Mouse (Mus musculus) gastrocnemius, postnatal 14 days (tissue): ENCODE results near the gene Anxa3. TPM values are rescaled to one million over a fixed set of nuclear protein-coding genes. Genes with fewer than 3 reads are reported as not detected.

Experiments
- DNase-seq: peaks from one replicate; pipeline ENCODE4 v3.0.0; 2021; ENCODE audit warnings: mixed read lengths
- intact Hi-C: fragments of 180-260 bp; cut with DNase I; formaldehyde crosslinking; loops from one replicate; pipeline ENCODE4 v1.15.1; 2025; ENCODE audit warnings: low total_unique reads
- total RNA-seq, 2 experiments: library from RNA; stranded (reverse); gene quantifications; 2 replicates each; pipeline ENCODE4 v1.2.3; 2021

Gene Anxa3
- total RNA-seq, 2 experiments from 2014 or later: 16.6 to 22.5 TPM

DNA sequence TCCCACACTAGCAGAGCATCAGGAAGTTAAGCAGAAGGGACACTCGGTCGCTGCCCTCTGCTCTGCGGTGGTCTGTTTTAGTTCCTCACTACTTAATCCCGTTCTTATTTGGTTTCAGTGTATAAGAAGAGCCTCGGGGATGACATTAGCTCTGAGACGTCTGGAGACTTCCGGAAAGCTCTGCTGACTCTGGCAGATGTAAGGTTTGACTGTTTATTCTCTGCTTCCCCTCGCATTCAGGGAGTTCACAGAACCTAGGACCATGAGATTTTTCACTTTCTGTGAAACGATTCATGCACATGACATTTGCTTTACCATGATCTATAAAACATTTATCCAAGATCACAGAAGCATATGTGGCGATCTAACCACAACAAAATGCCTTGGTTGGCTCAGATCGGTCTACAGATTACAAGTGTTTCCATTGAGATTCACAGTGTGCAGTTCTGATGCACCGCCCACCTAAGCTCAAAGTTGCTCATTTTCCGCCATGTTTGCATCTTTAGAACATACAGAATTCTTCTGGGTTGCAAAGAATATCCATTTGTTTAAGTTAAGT, 31.7 kb downstream of the Anxa3 start:
- DNase-seq: no peak
- intact Hi-C loops: no loop called here

DNA sequence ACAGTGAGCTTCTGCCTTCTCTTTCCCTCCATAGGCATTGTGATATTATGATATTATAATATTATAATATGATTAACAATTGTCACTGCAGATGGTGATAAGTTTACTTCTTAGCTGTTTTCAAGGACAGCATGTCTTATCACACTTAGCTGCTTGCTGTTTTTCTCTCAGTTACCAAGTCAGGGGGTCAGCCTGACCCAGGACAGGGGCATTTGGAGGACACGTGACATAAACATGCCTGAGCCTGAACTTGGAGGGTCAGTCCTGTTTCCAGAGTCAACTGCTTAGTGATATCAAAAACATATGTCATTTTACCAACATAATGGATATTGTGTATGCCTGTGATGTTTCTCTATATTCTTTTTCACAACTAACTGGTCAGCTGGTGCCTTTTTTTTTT, 34.0 kb downstream of the Anxa3 start:
- no peak for DNase-seq
- intact Hi-C loops: no loop called here

DNA sequence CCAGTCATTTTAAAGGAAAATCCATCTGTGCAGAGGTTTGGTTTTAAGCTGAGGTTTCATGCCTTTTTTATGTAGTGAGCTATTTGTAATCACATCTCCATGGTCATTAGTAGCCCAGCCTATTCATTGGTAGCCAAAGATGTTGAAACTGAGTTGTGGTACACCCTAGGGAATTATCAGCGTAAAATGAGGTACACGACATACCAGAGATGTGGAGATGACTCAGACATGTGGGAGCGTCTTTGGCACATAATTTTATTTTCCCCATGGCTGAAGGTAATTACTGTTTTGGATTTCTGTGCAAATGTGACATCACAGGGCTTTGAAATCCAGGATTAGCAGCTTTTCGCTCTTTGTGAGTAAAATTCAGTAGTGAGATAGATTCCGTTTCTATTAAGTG, 41.2 kb downstream of the Anxa3 start:
- DNase-seq: no peak
- intact Hi-C loops: no loop called here

DNA sequence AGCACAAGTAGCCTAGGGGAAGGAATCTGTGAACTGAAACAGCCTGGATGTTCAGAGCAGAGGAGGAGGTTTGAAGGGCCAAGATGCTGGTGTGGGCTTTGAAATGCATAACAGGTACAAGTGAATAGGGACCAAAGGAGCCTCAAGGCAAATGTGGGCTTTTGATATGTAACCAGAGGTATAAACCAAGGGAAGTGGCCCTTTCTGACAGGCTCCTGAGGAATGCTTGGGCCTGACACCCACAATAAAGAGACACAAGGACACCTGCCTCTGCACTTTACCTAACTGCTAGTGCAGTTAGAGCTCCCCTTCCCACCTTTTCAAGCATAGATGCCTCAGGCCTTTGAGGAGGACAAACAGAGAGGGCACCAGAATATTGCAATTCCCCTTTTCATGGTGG, 54.8 kb downstream of the Anxa3 start:
- intact Hi-C loops: no loop called here

DNA sequence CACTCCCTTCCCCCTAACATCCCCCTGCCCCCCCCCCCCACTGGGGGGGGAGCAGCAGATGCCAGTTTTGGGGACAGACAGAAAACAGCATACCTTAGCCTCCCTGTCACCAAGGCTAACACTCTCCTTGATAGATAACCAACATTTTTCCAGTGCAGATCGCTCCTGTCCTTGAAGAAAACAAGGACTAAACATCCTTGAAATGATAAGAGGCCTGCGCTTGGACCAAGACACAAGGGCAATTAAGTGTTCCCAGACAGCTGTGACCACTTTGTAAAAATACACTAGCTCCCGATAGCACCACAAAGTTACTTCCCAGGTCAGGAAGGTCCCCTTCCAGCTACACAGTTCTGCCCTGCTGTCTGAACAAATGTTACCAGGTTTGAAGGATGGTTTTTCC, 55.2 kb downstream of the Anxa3 start:
- intact Hi-C loops: no loop called here
- no peak for DNase-seq

More for the DNA sequence above, 54.8 kb downstream of the Anxa3 start:
- no peak for DNase-seq

DNA sequence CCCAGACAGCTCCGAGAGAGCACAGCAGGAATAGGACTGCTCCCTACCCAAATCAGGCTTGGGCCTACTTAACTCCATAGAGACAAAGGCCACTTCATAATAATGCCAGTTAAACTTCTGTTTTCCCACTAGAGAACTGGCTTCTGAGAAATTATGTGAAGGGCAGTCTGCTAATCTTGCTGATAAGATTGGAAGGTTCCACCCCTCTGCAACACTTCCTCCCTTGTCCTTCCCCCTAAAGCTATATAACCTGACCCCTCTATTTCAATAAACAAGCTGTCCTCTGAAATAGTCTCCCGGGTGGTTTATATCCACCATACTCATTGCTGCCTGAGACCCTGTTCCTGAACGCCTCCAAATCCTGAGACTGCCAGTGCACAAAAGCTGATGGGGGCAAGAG, 56.1 kb downstream of the Anxa3 start:
- DNase-seq: no peak
- intact Hi-C loops: no loop called here

DNA sequence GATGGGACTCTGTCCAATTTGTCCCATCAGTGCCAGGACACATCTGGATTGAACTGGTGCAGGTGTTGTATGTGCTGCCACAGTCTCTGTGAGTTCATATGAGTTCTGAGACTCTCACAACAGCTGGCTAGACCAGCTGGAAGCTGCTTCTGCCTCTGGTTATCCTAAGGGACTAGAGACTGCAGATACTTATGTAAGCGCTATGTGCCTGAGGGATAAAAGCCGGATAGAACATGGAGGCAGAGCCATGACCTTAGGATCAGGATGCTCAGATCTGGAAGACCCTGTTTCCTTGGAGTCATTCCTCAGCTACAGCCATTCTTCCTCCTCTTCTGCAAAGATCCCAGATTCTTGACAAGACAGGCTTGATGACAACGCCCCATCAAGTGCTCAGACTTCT, 60.3 kb downstream of the Anxa3 start:
- intact Hi-C loops: loop anchor here (5.0 kb wide), 2 partner anchors 204 to 1264 kb away; no protein-coding TSS in a partner anchor
- no peak for DNase-seq

DNA sequence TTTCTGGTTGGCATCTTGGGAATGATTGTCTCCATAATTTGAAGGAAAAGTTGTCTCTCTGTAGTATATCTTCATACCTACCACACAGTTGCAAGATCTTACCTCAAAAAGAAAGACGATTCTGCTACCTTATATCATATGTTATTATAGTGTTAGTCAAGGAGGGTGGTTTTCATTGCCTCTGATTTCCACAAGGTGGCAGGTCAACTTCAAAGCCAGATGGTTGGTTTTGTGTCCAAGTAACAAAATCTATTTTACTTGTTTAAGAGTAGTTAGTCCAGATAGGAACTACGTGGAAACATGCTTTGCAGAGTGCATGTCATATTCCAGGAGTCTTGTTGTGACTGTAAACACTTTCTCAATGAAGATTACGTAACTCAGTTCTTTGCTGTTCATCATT, 61.2 kb downstream of the Anxa3 start:
- intact Hi-C loops: loop anchor here (5.0 kb wide), 2 partner anchors 203 to 1263 kb away; no protein-coding TSS in a partner anchor
- DNase-seq: no peak

DNA sequence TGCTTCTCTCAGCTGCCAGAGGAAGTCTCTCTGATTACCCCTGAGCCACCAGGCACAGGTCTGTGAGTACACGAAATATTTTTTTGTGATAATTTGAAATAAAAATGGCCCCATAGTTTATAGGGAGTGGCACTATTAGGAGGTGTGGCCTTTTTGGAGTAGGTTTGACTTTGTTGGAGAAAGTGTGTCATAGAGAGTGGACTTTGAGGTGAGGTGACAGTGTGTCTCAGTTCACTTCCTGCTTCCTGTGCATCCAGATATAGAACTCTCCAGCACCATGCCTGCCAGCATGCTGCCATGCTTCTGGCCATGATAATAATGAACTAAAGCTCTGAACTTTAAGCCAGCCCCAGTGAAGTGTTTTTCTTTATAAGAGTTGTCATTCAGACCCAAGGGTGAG, 66.8 kb downstream of the Anxa3 start:
- DNase-seq: no peak
- intact Hi-C loops: no loop called here

DNA sequence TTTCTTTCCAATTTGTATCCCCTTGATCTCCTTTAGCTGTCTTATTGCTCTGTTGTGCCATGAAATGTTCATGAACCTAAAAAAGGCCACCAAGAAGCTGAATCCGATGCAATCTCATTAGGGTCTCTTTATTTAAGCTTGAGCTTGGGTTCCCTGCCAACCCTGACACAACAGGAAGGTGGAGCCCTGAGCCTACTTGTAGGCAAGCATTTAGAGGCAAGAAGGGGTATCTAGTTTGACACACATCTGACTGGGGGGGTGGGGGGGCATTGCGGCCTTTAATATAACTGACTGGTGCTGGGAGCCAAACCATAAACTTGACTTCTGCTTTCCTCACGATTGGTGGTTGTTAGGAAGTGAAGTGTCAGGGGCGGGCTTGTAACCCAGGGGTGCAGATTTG, 74.0 kb downstream of the Anxa3 start:
- intact Hi-C loops: no loop called here
- no peak for DNase-seq

DNA sequence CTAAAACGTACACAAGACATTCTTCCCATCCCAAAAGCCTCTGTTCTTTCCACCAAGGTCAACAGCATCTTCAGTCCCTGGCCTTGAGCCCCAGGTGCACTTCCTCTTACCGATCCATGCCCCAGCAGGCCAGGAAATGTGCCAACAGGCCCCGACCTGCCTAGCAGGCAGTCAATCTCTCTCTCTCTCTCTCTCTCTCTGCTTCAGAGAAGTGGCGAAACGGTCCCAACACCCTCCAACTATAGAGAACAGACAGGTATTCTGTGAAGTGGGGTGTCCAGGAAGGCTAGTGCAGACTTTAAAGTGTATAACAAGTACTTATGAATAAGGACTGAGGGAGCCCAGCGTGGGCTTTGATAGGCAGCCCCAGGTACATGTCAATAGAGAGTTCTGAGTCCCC, 75.8 kb downstream of the Anxa3 start:
- intact Hi-C loops: no loop called here
- no peak for DNase-seq

DNA sequence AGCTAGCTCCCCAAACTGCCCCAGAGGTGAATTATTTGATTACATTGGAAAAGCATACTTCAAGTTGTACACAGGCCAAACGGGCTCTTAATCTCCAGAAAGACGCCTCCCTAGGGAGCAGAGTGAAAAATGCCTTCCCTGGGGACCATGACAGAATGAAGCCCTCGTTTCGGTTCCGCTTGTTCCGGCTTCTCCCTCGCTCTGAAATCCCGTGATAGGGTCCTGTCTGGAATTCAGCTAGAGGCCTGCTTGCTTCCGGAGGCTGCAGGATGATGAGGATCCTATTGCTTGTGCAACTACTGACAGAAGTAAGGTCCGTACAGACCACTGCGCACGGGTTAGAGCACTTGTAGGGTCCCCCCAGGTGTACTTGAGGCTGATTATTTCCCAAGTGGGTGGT, 77.9 kb downstream of the Anxa3 start:
- intact Hi-C loops: loop anchor here (5.0 kb wide), 1 partner anchor 186 kb away; no protein-coding TSS in a partner anchor
- DNase-seq: no peak

DNA sequence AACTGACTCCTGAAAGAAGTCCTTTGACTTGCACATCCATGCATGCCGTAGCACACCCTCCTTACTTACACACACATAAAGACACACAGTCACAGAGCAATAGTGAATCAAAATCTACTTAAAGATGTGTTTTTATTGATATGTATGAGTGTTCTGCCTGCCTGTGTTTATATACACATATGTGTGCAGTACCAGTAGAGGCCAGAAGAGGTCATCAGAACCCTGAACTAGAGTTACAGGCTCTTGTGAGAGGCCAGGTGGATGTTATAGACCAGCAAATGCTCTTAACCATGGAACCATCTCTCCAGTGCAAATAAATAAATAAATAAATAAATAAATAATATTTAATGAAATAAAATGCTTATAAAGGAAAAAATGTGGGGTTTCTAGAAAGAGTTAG, 85.0 kb downstream of the Anxa3 start:
- no peak for DNase-seq
- intact Hi-C loops: no loop called here

DNA sequence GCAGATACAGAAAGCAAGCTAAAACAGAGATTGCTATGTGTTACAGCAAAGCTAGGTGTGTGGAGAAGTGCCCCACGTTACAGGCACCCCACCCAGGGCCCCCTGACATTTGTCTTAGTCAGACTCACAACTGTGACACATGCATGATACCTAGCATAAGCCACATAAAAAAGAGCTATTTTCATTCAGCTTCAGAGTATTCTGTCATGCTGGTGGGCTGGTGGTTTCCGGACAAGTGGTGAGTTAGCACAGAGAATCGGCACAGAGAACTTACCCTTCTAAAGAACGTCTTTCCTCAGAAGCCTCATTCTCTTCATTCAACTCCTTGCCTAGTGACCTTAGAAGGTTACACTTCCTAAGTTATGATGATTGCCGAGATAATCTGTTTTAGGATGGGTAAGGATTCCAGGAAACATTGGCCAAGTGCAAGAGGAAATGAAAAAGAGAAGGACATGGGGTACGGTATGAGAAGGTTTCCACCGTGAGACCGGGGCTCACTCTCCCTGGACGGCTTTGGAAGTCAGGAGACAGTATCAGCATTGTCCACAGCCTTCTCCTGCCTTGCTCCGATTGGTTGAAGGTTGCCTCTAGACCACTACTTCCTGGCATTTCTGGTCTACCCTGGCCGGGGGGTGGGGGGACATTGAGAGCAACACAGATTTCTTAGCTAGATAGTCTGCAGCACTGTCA, 85.9 kb downstream of the Anxa3 start:
- intact Hi-C loops: no loop called here
- no peak for DNase-seq

DNA sequence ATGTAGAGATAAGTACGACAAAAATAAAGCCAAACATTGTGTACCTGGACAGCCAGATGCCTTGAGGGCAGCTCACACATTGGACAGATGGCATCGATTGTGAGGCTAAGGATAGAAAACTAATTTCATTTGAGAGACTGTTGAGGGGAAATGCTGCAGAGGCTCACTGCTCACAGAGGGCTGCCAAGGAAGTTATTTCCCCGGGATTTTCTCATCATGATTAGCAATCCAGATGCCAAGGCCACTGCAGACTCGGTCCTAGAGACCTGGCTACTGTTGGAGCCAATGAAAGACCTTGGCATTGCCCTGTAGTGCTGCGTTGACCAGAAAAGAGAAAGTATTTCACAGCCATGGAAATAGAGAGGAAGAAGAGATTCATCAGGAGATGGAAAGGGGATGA, 87.1 kb downstream of the Anxa3 start:
- no peak for DNase-seq
- intact Hi-C loops: no loop called here

DNA sequence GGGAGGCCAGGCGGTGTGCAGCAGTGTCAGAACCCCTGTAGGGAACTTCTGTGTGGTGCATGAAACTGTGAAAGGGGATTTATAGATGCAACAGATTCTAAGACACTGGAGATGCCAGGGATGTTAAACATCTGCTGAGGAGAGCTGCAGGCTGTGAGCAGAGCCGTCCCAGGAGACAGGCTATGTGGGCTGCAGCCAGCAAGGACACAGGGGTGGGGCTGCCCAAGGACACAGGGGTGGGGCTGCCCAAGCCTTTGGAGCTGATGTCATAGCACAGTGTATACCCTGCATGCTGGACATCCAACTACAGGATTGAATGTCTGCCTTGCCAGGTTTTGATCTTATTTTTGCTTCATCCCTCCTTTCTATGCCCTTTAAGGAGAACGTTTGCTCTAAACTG, 88.0 kb downstream of the Anxa3 start:
- peak; percentile 36 for DNase-seq

DNA sequence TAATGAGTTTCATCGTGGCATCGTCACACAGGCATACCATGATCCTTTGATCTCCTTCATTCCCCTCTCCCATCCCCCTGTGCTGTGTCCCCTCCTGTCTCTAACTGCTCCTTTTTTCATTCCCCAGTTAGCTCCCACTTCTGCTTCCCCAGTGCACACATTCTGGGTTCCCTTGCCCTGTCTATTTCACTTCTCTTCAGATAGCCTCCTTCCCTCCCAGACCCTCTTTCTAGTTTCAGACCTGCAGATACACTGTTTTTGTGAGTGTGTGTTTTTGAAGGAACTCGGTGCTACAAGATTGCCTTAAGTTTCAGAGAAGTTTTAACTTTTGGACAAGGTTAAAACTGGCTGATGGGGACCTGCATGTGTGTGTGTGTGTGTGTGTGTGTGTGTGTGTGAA, 88.5 kb downstream of the Anxa3 start:
- no peak for DNase-seq
- intact Hi-C loops: no loop called here

More for the DNA sequence above, 88.0 kb downstream of the Anxa3 start:
- intact Hi-C loops: no loop called here

DNA sequence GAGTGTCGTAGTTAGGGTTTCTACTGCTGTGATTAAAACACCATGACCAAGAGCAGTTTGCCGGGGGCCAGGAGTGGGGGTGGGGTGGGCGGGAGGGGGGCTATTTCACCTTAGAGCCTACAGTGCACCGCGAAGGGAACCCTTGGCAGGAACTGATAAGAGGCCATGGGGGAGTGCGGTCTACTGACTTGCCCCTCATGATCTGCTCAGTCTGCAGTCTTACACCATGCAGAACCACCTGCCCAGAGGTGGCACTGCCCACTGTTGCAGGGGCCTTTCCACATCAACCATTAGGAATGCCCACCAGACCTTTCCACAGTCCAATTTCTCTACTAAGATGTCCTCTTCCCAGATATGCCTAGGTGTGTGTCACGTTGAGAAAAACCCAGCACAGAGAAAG, 92.1 kb downstream of the Anxa3 start:
- no peak for DNase-seq
- intact Hi-C loops: no loop called here

DNA sequence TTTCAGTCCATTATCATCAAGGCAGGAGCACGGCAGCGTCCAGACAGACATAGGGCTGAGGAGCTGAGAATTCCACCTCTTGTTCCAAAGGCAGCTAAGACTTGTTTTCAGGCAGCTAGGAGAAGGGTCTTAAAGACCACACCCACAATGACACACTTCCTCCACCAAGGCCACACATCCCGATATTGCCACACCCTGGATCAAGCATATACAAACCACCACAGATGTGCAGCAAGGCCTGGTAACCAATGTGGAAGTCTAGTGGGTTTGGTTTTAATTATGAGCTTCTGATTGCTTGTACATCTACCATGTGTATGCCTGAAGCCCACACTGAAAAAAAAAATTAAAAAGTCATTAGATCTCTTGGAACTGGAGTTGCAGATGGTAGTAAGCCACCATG, 95.3 kb downstream of the Anxa3 start:
- intact Hi-C loops: no loop called here
- no peak for DNase-seq

DNA sequence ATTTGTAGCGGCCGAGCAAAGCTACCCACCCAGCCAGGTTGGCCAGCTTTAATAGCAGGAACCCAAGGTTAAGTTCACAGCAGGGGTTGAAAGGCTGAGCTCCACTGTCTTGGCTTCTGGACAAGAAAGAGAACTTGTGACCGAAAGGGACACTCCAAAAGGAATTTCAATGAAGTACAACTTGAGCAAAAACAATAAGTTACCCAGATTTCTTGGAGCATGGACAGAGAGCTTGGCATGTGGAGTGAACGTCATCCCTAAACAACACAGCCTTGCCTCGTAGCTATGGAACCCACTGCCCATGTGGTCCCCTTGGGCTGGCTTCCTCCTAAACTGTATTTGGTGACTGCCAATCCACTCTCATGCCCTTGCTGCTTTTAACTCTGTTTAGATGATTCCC, 97.2 kb downstream of the Anxa3 start:
- intact Hi-C loops: no loop called here
- no peak for DNase-seq
